Mouse (Mus musculus) C2C12 (cell line): ENCODE data around the gene Ttll8.

Source experiments
- CEBPB ChIP-seq: IDR thresholded peaks from one replicate; pipeline ENCODE4 v1.6.1; 2011; ENCODE audit warnings: low read depth, mild to moderate bottlenecking, control low read depth, moderate library complexity
- CTCF ChIP-seq: IDR thresholded peaks from one replicate; pipeline ENCODE4 v1.5.1; 2011; ENCODE audit not compliant: control insufficient read depth, insufficient read depth, insufficient read length
- FOSL1 ChIP-seq: IDR thresholded peaks from one replicate; pipeline ENCODE4 v1.8.0; 2011; ENCODE audit warnings: mild to moderate bottlenecking, low read length; ENCODE audit not compliant: poor library complexity, insufficient read depth, severe bottlenecking
- MAX ChIP-seq: IDR thresholded peaks from one replicate; pipeline ENCODE4 v1.6.1; 2011; ENCODE audit warnings: mild to moderate bottlenecking, control low read depth
- MYOD1 ChIP-seq: IDR thresholded peaks from one replicate; pipeline ENCODE4 v1.6.1; 2011; ENCODE audit warnings: low read depth; ENCODE audit not compliant: control insufficient read depth, insufficient read length
- MYOG ChIP-seq: IDR thresholded peaks from one replicate; pipeline ENCODE4 v1.6.1; 2011; ENCODE audit not compliant: control insufficient read depth, insufficient read length; ENCODE audit errors: extremely low read depth
- USF1 ChIP-seq: IDR thresholded peaks from one replicate; pipeline ENCODE4 v1.6.1; 2011; ENCODE audit warnings: low read depth, mild to moderate bottlenecking, control low read depth, moderate library complexity

DNA sequence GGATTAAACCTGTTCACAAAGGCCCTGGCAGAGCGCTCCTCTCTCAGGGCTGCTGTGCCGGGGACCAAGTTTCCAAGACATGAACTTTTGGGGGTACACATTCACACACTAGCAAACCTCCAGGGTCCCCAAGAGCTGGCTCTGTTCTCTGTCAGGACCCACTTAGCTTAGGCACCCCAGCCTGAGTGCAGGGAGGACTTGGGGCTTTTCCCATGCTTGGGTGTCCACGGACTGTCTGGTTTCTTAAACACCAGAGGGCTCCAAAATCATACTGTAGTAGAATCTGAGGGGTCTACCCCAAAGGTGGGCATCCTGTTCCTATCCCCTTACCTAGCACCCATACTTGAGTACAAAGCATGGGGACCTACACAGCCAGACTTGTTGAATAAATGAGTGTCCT lies 64.2 kb downstream of the Ttll8 start:
- TF ChIP-seq CTCF: no peak
- TF ChIP-seq MAX: no peak
- no peak for TF ChIP-seq USF1
- TF ChIP-seq MYOG: no peak
- no peak for TF ChIP-seq FOSL1
- TF ChIP-seq MYOD1: no peak
- no peak for TF ChIP-seq CEBPB
